Mouse (Mus musculus) embryonic fibroblast, embryonic 13.5 days (primary cell): ENCODE data around the gene Srrm4.

Experiments
- CTCF ChIP-seq: IDR thresholded peaks from 2 replicates; pipeline ENCODE4 v1.5.1; 2011; ENCODE audit warnings: mild to moderate bottlenecking, control low read depth, low read length, moderate library complexity, borderline replicate concordance; ENCODE audit not compliant: insufficient read depth
- POLR2A ChIP-seq: IDR thresholded peaks from 2 replicates; pipeline ENCODE4 v1.6.1; 2011; ENCODE audit warnings: low read depth, mild to moderate bottlenecking, control low read depth, low read length, moderate library complexity

- TF ChIP-seq POLR2A: no peak
- no peak for TF ChIP-seq CTCF
Observed at GRCm38 (mm10) chr5:116445634-116446367, 145.8 kb downstream of the Srrm4 start.
